Comparison of ENCODE assay signal across 20 mouse cellular contexts in the genomic region with DNA sequence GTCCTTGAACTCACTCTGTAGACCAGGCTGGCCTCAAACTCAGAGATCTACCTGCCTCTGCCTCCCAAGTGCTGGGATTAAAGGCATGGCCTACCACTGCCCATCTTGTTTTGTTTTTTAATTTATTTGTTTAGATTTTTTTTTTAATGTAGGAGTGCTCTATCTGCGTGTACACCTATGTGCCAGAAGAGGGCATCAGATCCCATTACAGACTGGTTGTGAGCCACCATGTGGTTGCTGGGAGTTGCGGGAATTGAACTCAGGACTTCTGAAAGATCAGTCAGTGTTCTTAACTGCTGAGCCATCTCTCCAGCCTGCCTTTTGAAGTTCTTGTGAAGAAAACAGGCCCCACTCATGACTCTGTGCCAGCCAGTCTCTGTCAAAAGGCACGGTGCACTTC. TPM values are rescaled to one million over a fixed set of nuclear protein-coding genes. Genes with fewer than 3 reads are reported as not detected.
DNase-seq lines count a peak whose midpoint lies in the region; ATAC-seq and TF ChIP-seq lines count a peak whose summit lies in the region.
"Had no signal": no experiment of that assay in that cellular context is flagged by ENCODE, and none has a peak within 500 bp of the region (broad histone marks: within the 10 kb centered on the region; RNA-seq: fewer than 3 reads in every experiment).

No protein-coding gene starts in this region.

- no peak for TF ChIP-seq EP300 in lung, postnatal 0 days (IDR thresholded peaks at IDR 0.05)

- WGBS in intestine, postnatal 0 days, result 72% methylated on average over 3 of the region's 3 CpGs
- 67% methylated on average over 3 of the region's 3 CpGs for WGBS in intestine, embryonic 16.5 days
- 69% methylated on average over 3 of the region's 3 CpGs for WGBS in lung, postnatal 0 days

- no peak overlapping the region for H3K4me3 ChIP-seq in intestine, postnatal 0 days (ENCODE audit: low read depth, low read length)
- H3K4me3 ChIP-seq in intestine, embryonic 16.5 days (ENCODE audit: low read length), result no peak overlapping the region
- no peak overlapping the region for H3K4me3 ChIP-seq in lung, postnatal 0 days (ENCODE audit: low read depth, low read length)
- no peak overlapping the region for H3K4me3 ChIP-seq in ES-E14 (ENCODE audit: insufficient read depth in 1 of 2, low read depth in 1 of 2, low read length in 2 of 2, poor library complexity in 1 of 2, severe bottlenecking in 1 of 2)
- H3K4me3 ChIP-seq: forebrain, embryonic 12.5 days; heart, embryonic 13.5 days; limb, embryonic 12.5 days; midbrain, embryonic 12.5 days had no signal

- no peaks in the 10 kb centered on the region for H3K9me3 ChIP-seq in intestine, postnatal 0 days (ENCODE audit: control insufficient read depth)
- no peaks in the 10 kb centered on the region for H3K9me3 ChIP-seq in intestine, embryonic 16.5 days (ENCODE audit: control insufficient read depth, low read length)
- no peaks in the 10 kb centered on the region for H3K9me3 ChIP-seq in lung, postnatal 0 days (ENCODE audit: low read length)
- H3K9me3 ChIP-seq in ES-E14 (ENCODE audit: control insufficient read depth, insufficient read depth, low read depth, low read length), result no peaks in the 10 kb centered on the region
- H3K9me3 ChIP-seq: forebrain, embryonic 12.5 days; G1E; heart, embryonic 13.5 days; midbrain, embryonic 12.5 days had no signal

- H3K4me1 ChIP-seq in intestine, postnatal 0 days (replicated peaks; ENCODE audit: control insufficient read depth, insufficient read depth, low read length), result no peaks in the 10 kb centered on the region
- H3K4me1 ChIP-seq in intestine, embryonic 16.5 days (ENCODE audit: control insufficient read depth, insufficient read depth, low read length), result no peaks in the 10 kb centered on the region
- no peaks in the 10 kb centered on the region for H3K4me1 ChIP-seq in lung, postnatal 0 days (ENCODE audit: insufficient read depth, low read depth, low read length)
- H3K4me1 ChIP-seq in ES-E14 (ENCODE audit: control insufficient read depth in 2 of 2, insufficient read depth in 2 of 2, low read length in 2 of 2, poor library complexity in 1 of 2), result no peaks in the 10 kb centered on the region
- H3K4me1 ChIP-seq: forebrain, embryonic 12.5 days; heart, embryonic 13.5 days; limb, embryonic 12.5 days; midbrain, embryonic 12.5 days had no signal

- TF ChIP-seq CTCF in intestine, postnatal 0 days (IDR thresholded peaks at IDR 0.05; ENCODE audit: low read depth), result peak; percentile 36; the same call in 1 of the 2 replicates
- peak; percentile 20; the same call in 1 of the 2 replicates for TF ChIP-seq CTCF in lung, postnatal 0 days (IDR thresholded peaks at IDR 0.05)

- DNase-seq in lung, postnatal 0 days (ENCODE audit: low spot score), result no peak
- DNase-seq in lung, postnatal 4 days, result no peak
- DNase-seq in ES-E14 (ENCODE audit: low read depth, low spot score), result no peak
- DNase-seq in thymus, postnatal 0 days (ENCODE audit: low spot score), result no peak
- DNase-seq: adrenal gland, adult 8-10 months; cerebellum, adult 11 months; cerebellum, postnatal 14 days; heart, postnatal 36 days; kidney, adult 9 months; thymus, adult 18-20 months had no signal

- no peak for ATAC-seq in intestine, postnatal 0 days
- ATAC-seq in intestine, embryonic 16.5 days, result no peak
- ATAC-seq in lung, postnatal 0 days, result no peak
- ATAC-seq in monocyte, adult 5-6 weeks (replicated peaks; ENCODE audit: insufficient number of reproducible peaks, low FRiP score, low TSS enrichment, poor library complexity, severe bottlenecking), result no peak
- ATAC-seq: hindbrain, embryonic 16.5 days had no signal

- in situ Hi-C loops in ES-E14 (cut with MboI; ENCODE audit: low sequenced_read_pairs in 2 of 2, unreplicated experiment in 2 of 2), result no loop called here

- no peak overlapping the region for H3K4me2 ChIP-seq in intestine, postnatal 0 days (replicated peaks; ENCODE audit: low read depth)
- no peak overlapping the region for H3K4me2 ChIP-seq in intestine, embryonic 16.5 days (ENCODE audit: low read depth, low read length)
- no peak overlapping the region for H3K4me2 ChIP-seq in lung, postnatal 0 days (replicated peaks; ENCODE audit: low read depth, low read length)
- H3K4me2 ChIP-seq: forebrain, embryonic 12.5 days; heart, embryonic 13.5 days; limb, embryonic 12.5 days; midbrain, embryonic 12.5 days had no signal

- H3K27me3 ChIP-seq in intestine, postnatal 0 days (replicated peaks; ENCODE audit: control insufficient read depth, insufficient read depth, low read length), result no peaks in the 10 kb centered on the region
- H3K27me3 ChIP-seq in intestine, embryonic 16.5 days (replicated peaks; ENCODE audit: control insufficient read depth, insufficient read depth, low read length), result no peaks in the 10 kb centered on the region
- no peaks in the 10 kb centered on the region; the same call in 1 of the 2 replicates for H3K27me3 ChIP-seq in lung, postnatal 0 days (replicated peaks; ENCODE audit: insufficient read depth, low read length)

- H3K27ac ChIP-seq in intestine, postnatal 0 days (ENCODE audit: low read depth, low read length), result no peak overlapping the region
- no peak overlapping the region for H3K27ac ChIP-seq in intestine, embryonic 16.5 days (ENCODE audit: low read length)
- H3K27ac ChIP-seq in lung, postnatal 0 days (ENCODE audit: low read length), result no peak overlapping the region
- no peak overlapping the region for H3K27ac ChIP-seq in ES-E14 (ENCODE audit: insufficient read depth, low read depth, low read length, poor library complexity, severe bottlenecking)
- H3K27ac ChIP-seq: forebrain, embryonic 12.5 days; heart, embryonic 13.5 days; limb, embryonic 12.5 days; macrophage; midbrain, embryonic 12.5 days had no signal

- H3K9ac ChIP-seq in intestine, postnatal 0 days (ENCODE audit: low read depth, low read length), result no peak overlapping the region
- no peak overlapping the region for H3K9ac ChIP-seq in intestine, embryonic 16.5 days (ENCODE audit: low read depth, low read length)
- H3K9ac ChIP-seq in lung, postnatal 0 days (replicated peaks; ENCODE audit: low read depth), result no peak overlapping the region
- H3K9ac ChIP-seq in ES-E14 (ENCODE audit: insufficient read depth, low read depth, low read length, poor library complexity, severe bottlenecking), result no peak overlapping the region
- H3K9ac ChIP-seq: forebrain, embryonic 12.5 days; heart, embryonic 13.5 days; limb, embryonic 12.5 days; midbrain, embryonic 12.5 days had no signal

- H3K36me3 ChIP-seq in intestine, postnatal 0 days (ENCODE audit: control insufficient read depth, insufficient read depth), result no peaks in the 10 kb centered on the region
- no peaks in the 10 kb centered on the region for H3K36me3 ChIP-seq in intestine, embryonic 16.5 days (ENCODE audit: control insufficient read depth, insufficient read depth, low read length)
- H3K36me3 ChIP-seq in lung, postnatal 0 days (ENCODE audit: insufficient read depth, low read length), result no peaks in the 10 kb centered on the region
- H3K36me3 ChIP-seq in ES-E14 (ENCODE audit: control insufficient read depth, insufficient read depth, low read length, poor library complexity, severe bottlenecking), result no peaks in the 10 kb centered on the region
- H3K36me3 ChIP-seq: forebrain, embryonic 12.5 days; G1E; heart, embryonic 13.5 days; limb, embryonic 12.5 days; midbrain, embryonic 12.5 days had no signal

TF ChIP-seq in ES-E14, 5 proteins besides CTCF, POLR2A, EP300 and RAD21:
- TF ChIP-seq ZNF384 (IDR thresholded peaks at IDR 0.05; ENCODE audit: low read depth, low read length), result peak; percentile 49; the same call in 1 of the 2 replicates
- TF ChIP-seq CHD2 (IDR thresholded peaks at IDR 0.05; ENCODE audit: low read depth, low read length), result no peak
- TF ChIP-seq HCFC1 (IDR thresholded peaks at IDR 0.05; ENCODE audit: borderline replicate concordance, insufficient read depth, low read length), result no peak

RNA-seq across cellular contexts. Expression of a gene that starts 44.3 kb away (rescaled TPM):
- polyA plus RNA-seq in intestine, postnatal 0 days (2015; fragmentation: Nextera tagmentation; extraction: Ambion mirVana), result 15.8 and 16.2 TPM in 2 replicates
- 13.7 and 23.2 TPM in 2 replicates for polyA plus RNA-seq in intestine, embryonic 16.5 days (2015; fragmentation: Nextera tagmentation; extraction: Ambion mirVana)
- polyA plus RNA-seq in lung, postnatal 0 days (2015; fragmentation: Nextera tagmentation; extraction: Ambion mirVana), result 14.4 and 15.4 TPM in 2 replicates
- 8.8 and 10.4 TPM in 2 replicates for total RNA-seq in ES-E14 (2012; rRNA removed)
- total RNA-seq in monocyte, adult 5-6 weeks (2017), result 94.8 to 111 TPM (median 99.0 TPM) in 3 replicates
- polyA plus RNA-seq in thymus, postnatal 0 days (2015; fragmentation: Nextera tagmentation; extraction: Ambion mirVana), result 32.0 and 32.2 TPM in 2 replicates
